Mouse (Mus musculus) layer of hippocampus, postnatal 36 days (tissue): ENCODE results near the gene Psmd4. TPM values are rescaled to one million over a fixed set of nuclear protein-coding genes. Genes with fewer than 3 reads are reported as not detected.

Experiments
- microRNA-seq, 2 experiments: library from miRNA; unstranded; fragments of <30 nt; microRNA quantifications; one replicate each; pipeline ENCODE4 v1.2.0; 2021
- total RNA-seq, 2 experiments: library from RNA; stranded (reverse); gene quantifications; 2 replicates each; pipeline ENCODE4 v1.2.3; 2021

The Psmd4 gene
- total RNA-seq, 2 experiments from 2014 or later, result 148 to 177 TPM

Small RNA genes lying within 50 kb of the gene (microRNA-seq; reads per million reads assigned to microRNA genes)
- 3.0 to 4.2 reads per million in 2 experiments for gene Mir7013

Other genes with a start within 250 kb of the Psmd4 start
- gene Pogz, start 205.0 kb downstream of the Psmd4 start, total RNA-seq, result 10 to 100 TPM; 54.4 to 62.5 TPM
- 100 to 1,000 TPM; 275 to 292 TPM for gene Psmb4, start 155.7 kb downstream of the Psmd4 start, total RNA-seq
- gene Selenbp1, start 109.6 kb downstream of the Psmd4 start, total RNA-seq, result 10 to 100 TPM in 1 of 2 experiments, 1 to 10 TPM in 1; 9.2 to 10.2 TPM
- gene Rfx5, start 88.5 kb downstream of the Psmd4 start, total RNA-seq, result 10 to 100 TPM; 23.6 to 26.2 TPM
- gene Pi4kb, start 67.9 kb downstream of the Psmd4 start, total RNA-seq, result 10 to 100 TPM; 55.3 to 61.2 TPM
- 10 to 100 TPM; 20.3 to 22.4 TPM for gene Zfp687, start 27.2 kb downstream of the Psmd4 start, total RNA-seq
- gene Pip5k1a, start 64.3 kb upstream of the Psmd4 start, total RNA-seq, result 10 to 100 TPM; 62.3 to 64.0 TPM
- gene Vps72, start 68.4 kb upstream of the Psmd4 start, total RNA-seq, result 10 to 100 TPM; 43.9 to 46.0 TPM
- 1 to 10 TPM in 1 of 2 experiments, under 1 TPM in 1; 0.96 to 1.1 TPM for gene Tmod4, start 81.9 kb upstream of the Psmd4 start, total RNA-seq
- 10 to 100 TPM; 49.5 to 50.4 TPM for gene Scnm1, start 91.4 kb upstream of the Psmd4 start, total RNA-seq
- 10 to 100 TPM; 16.8 to 18.1 TPM for gene Lysmd1, start 91.5 kb upstream of the Psmd4 start, total RNA-seq
- gene Tnfaip8l2, start 99.7 kb upstream of the Psmd4 start, total RNA-seq, result 1 to 10 TPM; 1.2 to 1.6 TPM
- 10 to 100 TPM; 36.1 to 41.0 TPM for gene Sema6c, start 117.8 kb upstream of the Psmd4 start, total RNA-seq
- gene Gabpb2, start 175.3 kb upstream of the Psmd4 start, total RNA-seq, result 10 to 100 TPM; 13.9 to 18.1 TPM
- gene Cdc42se1, start 186.1 kb upstream of the Psmd4 start, total RNA-seq, result 10 to 100 TPM; 72.0 to 73.0 TPM
- gene Mllt11, start 189.6 kb upstream of the Psmd4 start, total RNA-seq, result 100 to 1,000 TPM; 285 to 326 TPM
- gene Gm128, start 199.0 kb upstream of the Psmd4 start, total RNA-seq, result under 1 TPM in 1 of 2 experiments, not detected in 1; 0.32 TPM
- under 1 TPM; 0.56 to 0.65 TPM for gene Bnipl, start 208.6 kb upstream of the Psmd4 start, total RNA-seq
- 10 to 100 TPM; 19.3 to 19.4 TPM for gene Mindy1, start 238.7 kb upstream of the Psmd4 start, total RNA-seq
- gene Prune1, start 239.5 kb upstream of the Psmd4 start, total RNA-seq, result 10 to 100 TPM; 19.8 to 22.2 TPM